Mouse (Mus musculus) stomach, postnatal 0 days (tissue): ENCODE results near the gene Cdc14a.

ENCODE experiments used
- CTCF ChIP-seq: IDR thresholded peaks from 2 replicates; pipeline ENCODE4 v1.5.1; 2016; ENCODE audit warnings: antibody characterized with exemption, low read depth, mild to moderate bottlenecking, moderate library complexity
- EP300 ChIP-seq: optimal IDR thresholded peaks from 2 replicates; pipeline ENCODE3; 2016; ENCODE audit warnings: antibody characterized with exemption

DNA sequence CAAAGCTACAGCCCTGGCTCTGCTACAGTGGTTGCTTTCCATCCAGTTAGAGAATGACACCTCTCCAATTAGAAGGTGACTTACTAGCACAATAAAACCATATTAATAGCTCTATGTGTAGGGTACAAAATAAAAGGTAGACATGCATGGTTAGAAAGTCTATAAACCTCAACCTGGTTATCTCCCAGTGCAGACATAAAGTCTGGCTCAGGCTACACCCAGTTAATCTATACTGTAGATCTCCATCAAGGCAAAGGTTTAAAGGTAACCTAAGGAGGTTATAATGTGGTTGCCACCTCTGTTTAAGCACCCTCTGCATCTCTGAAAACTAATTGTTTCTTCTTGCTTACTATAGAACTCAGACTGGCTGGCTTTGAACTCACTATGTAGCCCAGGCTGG lies 36.9 kb downstream of the Cdc14a start:
- no peak for TF ChIP-seq CTCF
- TF ChIP-seq EP300, result no peak
